Mouse (Mus musculus) liver, embryonic 14 days (tissue): Measurements from ENCODE around the gene Hist2h2ac. TPM values are rescaled to one million over a fixed set of nuclear protein-coding genes. Genes with fewer than 3 reads are reported as not detected.

Experiments used
- polyA plus RNA-seq: library from polyadenylated mRNA; depleted of rRNA; stranded (reverse); fragments of >200 nt; gene quantifications from 2 replicates; pipeline ENCODE4 v1.2.3, GENCODE M21; 2012; rRNA removed

Gene Hist2h2ac
- 17.7 and 18.2 TPM in 2 replicates for polyA plus RNA-seq

GRCm38 (mm10) chr3:96220765-96221639, at the start of gene Hist2h2ac, which contains the start of gene Hist2h2be:
TSS of gene Hist2h2ac (minus strand) at chr3:96220880.
TSS of gene Hist2h2be (plus strand) at chr3:96221119.

GRCm38 (mm10) chr3:96269511-96270474, 49.1 kb upstream of the Hist2h2ac start, which contains the start of gene Hist2h2bb:
TSS of gene Hist2h2bb (plus strand) at chr3:96269752.

GRCm38 (mm10) chr3:96268051-96268775, 47.5 kb upstream of the Hist2h2ac start, which contains the start of gene Hist2h3b:
TSS of gene Hist2h3b (plus strand) at chr3:96268654.

GRCm38 (mm10) chr3:96262979-96263550, 42.4 kb upstream of the Hist2h2ac start, which contains the start of gene Hist2h4:
TSS of gene Hist2h4 (minus strand) at chr3:96263311.

DNA sequence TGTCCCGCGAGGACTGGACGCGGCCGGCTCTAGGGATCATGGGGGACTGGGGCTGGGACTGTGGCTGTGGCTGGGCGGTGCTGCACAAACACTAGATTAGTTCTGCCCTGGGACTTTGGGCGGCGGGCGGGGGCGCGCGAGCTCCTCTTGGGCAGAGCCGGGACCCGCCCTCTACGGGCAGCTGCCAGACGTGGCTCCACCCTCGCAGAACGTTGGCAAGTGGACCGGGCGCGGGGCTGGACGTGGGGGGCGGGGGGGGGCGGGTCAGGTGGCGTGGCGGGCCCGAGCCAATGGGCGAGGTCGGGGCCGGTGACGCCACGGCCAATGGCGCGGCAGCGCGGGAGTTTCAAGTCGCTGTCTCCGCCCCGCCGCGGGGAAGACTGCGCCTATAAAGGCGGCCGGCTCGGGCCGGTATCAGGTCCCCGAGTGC, 25.8 kb upstream of the Hist2h2ac start, which contains the start of gene Hist2h3c1:
Hist2h3c1 (plus strand) TSS at position 259 of the 430 bp plus-strand sequence.

DNA sequence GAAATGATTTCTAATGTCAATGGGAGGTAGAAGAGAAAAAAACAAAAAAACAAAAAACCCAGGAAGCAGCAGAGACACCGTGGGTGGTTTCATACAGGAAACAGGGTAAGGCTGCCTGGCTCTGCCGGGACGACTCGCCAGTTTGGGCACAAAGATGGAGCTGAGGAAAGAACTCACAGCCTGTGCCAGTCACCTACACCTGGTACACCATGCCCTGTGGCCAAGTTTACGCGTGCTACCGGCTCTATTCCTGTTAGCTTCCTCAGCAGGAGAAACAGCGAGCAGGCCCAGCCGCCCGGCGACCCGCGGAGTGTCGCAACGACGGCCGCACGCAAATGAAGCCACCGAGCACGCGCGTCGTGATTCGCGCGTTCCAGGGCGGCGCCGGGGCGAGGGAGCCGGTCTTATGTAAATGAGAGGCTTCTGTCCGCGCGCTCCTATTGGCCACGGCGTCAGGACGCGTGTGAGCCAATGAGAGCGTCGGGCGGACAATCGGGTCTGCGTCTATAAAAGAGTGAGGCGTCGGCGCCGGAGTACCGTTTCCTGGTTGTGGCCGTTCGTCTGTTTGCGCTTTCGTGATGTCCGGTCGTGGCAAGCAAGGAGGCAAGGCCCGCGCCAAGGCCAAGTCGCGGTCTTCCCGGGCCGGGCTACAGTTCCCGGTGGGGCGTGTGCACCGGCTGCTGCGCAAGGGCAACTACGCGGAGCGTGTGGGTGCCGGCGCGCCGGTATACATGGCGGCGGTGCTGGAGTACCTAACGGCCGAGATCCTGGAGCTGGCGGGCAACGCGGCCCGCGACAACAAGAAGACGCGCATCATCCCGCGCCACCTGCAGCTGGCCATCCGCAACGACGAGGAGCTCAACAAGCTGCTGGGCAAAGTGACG, 24.6 kb upstream of the Hist2h2ac start, which contains the start of gene Hist2h2aa1:
Hist2h2aa1 (plus strand) TSS at position 495 of the 884 bp plus-strand sequence.

DNA sequence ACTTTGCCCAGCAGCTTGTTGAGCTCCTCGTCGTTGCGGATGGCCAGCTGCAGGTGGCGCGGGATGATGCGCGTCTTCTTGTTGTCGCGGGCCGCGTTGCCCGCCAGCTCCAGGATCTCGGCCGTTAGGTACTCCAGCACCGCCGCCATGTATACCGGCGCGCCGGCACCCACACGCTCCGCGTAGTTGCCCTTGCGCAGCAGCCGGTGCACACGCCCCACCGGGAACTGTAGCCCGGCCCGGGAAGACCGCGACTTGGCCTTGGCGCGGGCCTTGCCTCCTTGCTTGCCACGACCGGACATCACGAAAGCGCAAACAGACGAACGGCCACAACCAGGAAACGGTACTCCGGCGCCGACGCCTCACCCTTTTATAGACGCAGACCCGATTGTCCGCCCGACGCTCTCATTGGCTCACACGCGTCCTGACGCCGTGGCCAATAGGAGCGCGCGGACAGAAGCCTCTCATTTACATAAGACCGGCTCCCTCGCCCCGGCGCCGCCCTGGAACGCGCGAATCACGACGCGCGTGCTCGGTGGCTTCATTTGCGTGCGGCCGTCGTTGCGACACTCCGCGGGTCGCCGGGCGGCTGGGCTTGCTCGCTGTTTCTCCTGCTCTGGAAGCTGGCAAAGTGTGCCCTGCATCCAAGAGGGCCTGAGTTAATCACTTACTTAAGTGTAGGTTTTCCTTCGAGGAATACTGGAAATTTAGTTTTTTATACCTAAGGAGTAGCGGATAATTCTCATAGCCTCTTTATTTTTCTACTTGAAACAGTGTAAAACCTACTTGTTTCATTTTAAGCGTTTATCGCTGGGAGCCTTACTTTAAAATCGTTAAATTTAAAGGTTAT, 19.5 kb upstream of the Hist2h2ac start, which contains the start of gene Hist2h2aa2:
Hist2h2aa2 (minus strand) TSS at position 328 of the 850 bp plus-strand sequence.

GRCm38 (mm10) chr3:96238954-96239793, 18.5 kb upstream of the Hist2h2ac start, which contains the start of gene Hist2h3c2:
TSS of gene Hist2h3c2 (minus strand) at chr3:96239127.

GRCm38 (mm10) chr3:96219661-96220130, 984 bp downstream of the Hist2h2ac start, which contains the start of the genes Bola1 and Hist2h2ab:
TSS of gene Bola1 (minus strand) at chr3:96219709.
TSS of gene Hist2h2ab (plus strand) at chr3:96219865.

DNA sequence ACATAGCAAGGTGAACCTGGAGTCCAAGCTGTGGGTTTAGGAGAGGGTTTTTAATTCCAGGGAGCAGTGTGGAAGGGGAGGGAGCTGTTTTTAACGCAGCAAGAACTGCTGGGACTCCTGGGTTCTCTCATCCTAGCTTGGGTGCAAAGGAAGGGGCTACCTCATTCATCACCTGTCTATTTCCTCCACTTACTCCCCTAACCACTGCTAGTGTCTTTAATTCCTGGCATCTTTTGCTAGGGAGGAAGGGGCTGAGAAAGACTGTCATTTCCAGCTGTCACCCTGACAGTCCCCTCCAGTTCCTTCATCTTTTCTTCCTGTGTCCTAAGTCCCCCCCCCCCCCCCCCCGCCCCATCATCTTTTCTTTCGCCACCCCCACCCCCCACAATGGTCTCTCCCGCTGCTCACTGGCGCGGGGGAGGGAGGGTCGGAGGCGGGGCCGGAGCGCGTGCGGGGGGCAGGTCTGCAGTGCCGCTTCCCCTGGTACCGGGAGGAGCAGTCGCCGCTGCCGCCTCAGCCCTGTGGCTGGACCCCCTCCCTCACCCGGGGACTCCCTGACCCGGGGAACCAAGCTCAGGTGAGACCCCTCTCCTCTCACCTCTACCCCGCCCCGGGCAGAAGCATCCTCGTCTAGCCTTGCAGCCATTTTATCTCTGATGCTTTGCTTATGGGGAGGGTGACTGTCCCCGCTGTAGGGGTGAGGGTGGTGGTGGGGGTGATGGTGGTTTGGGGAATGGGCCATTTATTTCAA, 39.8 kb downstream of the Hist2h2ac start, which contains the start of gene Sv2a:
Sv2a (plus strand) TSS at position 425 of the 751 bp plus-strand sequence.

GRCm38 (mm10) chr3:96172197-96173178, 48.2 kb downstream of the Hist2h2ac start, which contains the start of gene Sf3b4:
TSS of gene Sf3b4 (plus strand) at chr3:96172332.

